Mouse (Mus musculus) lung, embryonic 15.5 days (tissue): ENCODE measurements around the gene Zbtb45. TPM values are rescaled to one million over a fixed set of nuclear protein-coding genes. Genes with fewer than 3 reads are reported as not detected.

Source experiments
- ATAC-seq: fragments of 200-750 bp; cut with Nextera tagmentation; 2 replicates; pipeline ENCODE4 v1.8.0; 2017; ENCODE audit warnings: moderate number of reproducible peaks, borderline replicate concordance; ENCODE audit not compliant: low FRiP score, low TSS enrichment; ENCODE audit errors: extremely low read depth
- H3K27ac ChIP-seq: fragments of 300-500 bp; sonication (generic); 2 replicates; pipeline ENCODE4 v1.5.1; 2015; ENCODE audit warnings: moderate library complexity, mild to moderate bottlenecking, inconsistent platforms
- H3K27me3 ChIP-seq: fragments of 300-500 bp; sonication (generic); 2 replicates; pipeline ENCODE4 v1.6.1; 2015; ENCODE audit warnings: inconsistent platforms
- H3K36me3 ChIP-seq: fragments of 300-500 bp; sonication (generic); 2 replicates; pipeline ENCODE4 v1.6.1; 2015; ENCODE audit warnings: inconsistent platforms
- H3K4me1 ChIP-seq: fragments of 300-500 bp; sonication (generic); 2 replicates; pipeline ENCODE4 v1.6.1; 2015; ENCODE audit warnings: inconsistent platforms
- H3K4me2 ChIP-seq: fragments of 300-500 bp; sonication (generic); 2 replicates; pipeline ENCODE4 v1.6.1; 2015; ENCODE audit warnings: inconsistent platforms, mild to moderate bottlenecking, moderate library complexity
- H3K4me3 ChIP-seq: fragments of 300-500 bp; sonication (generic); 2 replicates; pipeline ENCODE4 v1.5.1; 2015; ENCODE audit warnings: mild to moderate bottlenecking, inconsistent platforms
- H3K9ac ChIP-seq: fragments of 300-500 bp; sonication (generic); 2 replicates; pipeline ENCODE4 v1.6.1; 2015; ENCODE audit warnings: inconsistent platforms
- H3K9me3 ChIP-seq: fragments of 300-500 bp; sonication (generic); 2 replicates; pipeline ENCODE4 v1.6.1; 2016; ENCODE audit warnings: inconsistent platforms
- WGBS: fragments of 180-500 bp; shearing (Covaris S2); methylation state at CpG from one replicate; pipeline ENCODE4 v1.1.7; 2015; 5-methylcytosine and 5-hydroxymethylcytosine counted together
- polyA plus RNA-seq: library from polyadenylated mRNA; unstranded; fragments of >200 nt; fragmentation: Nextera tagmentation; extraction: Ambion mirVana; gene quantifications from 2 replicates; pipeline ENCODE4 v1.2.1, GENCODE M21; 2015

Zbtb45 gene
- polyA plus RNA-seq, 1 experiment from 2014 or later, result 27.8 TPM

DNA sequence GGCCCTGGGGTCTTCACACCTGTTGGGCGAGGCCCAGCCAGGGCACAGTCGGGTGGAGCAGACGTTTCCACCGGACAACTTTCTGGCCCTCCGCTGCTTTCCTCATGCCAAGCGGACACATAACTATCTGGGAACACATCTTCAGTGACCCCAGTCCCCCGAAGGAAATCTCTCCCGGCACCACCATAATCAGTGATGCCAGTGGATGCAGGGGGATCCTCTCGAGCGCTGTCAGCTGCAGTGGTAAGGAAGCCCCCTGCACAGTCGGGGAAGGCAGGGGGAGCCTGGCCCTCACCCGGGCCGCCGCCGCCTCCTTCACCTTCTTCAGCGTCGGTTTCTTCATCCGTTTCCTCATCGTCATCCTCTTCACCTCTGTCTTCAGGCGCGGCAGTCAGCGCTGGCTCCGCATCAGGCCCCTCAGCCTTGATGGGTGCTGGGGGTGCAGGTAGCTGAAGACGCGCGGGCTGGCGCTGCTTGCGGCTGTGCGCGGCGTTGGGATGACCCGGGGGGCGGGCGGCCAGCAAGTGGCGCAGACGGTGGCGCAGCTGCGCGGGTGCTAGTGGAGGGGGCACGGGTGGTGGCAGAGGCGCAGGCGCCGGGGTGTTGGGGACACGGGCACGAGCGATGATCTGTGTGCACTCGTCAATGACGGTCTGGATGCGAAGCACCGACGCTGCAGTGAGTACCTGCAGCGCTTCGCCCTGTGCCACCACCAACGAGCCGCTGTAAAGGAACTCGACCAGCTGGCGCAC is 2.3 kb downstream of the Zbtb45 start:
- Histone ChIP-seq H3K4me2 (no peak overlapping the region), H3K9me3 (no peaks in the 10 kb centered on the region), H3K36me3 (peaks cover 34% of the 10 kb centered on the region), H3K27me3 (no peaks in the 10 kb centered on the region), H3K9ac (no peak overlapping the region), H3K27ac (no peak overlapping the region), H3K4me3 (no peak overlapping the region), H3K4me1 (peaks cover 10% of the 10 kb centered on the region)
- 52% methylated on average over 57 of the region's 57 CpGs for WGBS
- ATAC-seq, result no peak

GRCm38 (mm10) chr7:13006531-13006930 is 3.3 kb downstream of the Zbtb45 start:
- 86% methylated on average over 10 of the region's 10 CpGs for WGBS
- ATAC-seq, result no peak

DNA sequence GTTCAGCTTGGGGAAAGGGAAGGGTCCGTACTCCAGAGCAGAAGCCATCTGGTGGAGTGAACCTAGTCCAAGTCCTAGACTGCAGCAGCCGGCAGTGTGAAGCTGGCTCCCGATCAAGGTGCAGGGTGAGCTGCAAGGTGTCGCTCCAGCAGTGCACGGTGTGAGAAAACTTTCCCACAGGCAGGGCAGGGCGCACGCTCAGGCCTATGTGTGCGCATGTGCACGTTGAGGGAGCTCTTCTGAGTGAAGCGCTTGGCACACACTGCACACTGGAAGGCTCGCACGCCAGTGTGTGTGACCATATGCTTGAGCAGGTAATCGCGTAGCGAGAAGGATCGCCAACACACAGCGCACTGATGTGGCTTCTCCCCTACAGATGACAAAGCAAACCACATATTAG is 3.8 kb downstream of the Zbtb45 start:
- H3K9ac ChIP-seq, result no peak overlapping the region
- no peak overlapping the region for H3K4me3 ChIP-seq
- no peak overlapping the region for H3K27ac ChIP-seq
- WGBS, result 90% methylated on average over 17 of the region's 17 CpGs
- peaks cover 34% of the 10 kb centered on the region for H3K36me3 ChIP-seq
- ATAC-seq, result no peak
- no peak overlapping the region for H3K4me2 ChIP-seq
- peaks cover 10% of the 10 kb centered on the region for H3K4me1 ChIP-seq
- H3K27me3 ChIP-seq, result no peaks in the 10 kb centered on the region
- no peaks in the 10 kb centered on the region for H3K9me3 ChIP-seq

More at GRCm38 (mm10) chr7:13006531-13006930, 3.3 kb downstream of the Zbtb45 start:
- H3K4me1 ChIP-seq, result peaks cover 10% of the 10 kb centered on the region
- H3K4me2 ChIP-seq, result no peak overlapping the region
- H3K9me3 ChIP-seq, result no peaks in the 10 kb centered on the region
- peaks cover 34% of the 10 kb centered on the region for H3K36me3 ChIP-seq
- H3K27me3 ChIP-seq, result no peaks in the 10 kb centered on the region
- H3K9ac ChIP-seq, result no peak overlapping the region
- no peak overlapping the region for H3K4me3 ChIP-seq
- H3K27ac ChIP-seq, result no peak overlapping the region

DNA sequence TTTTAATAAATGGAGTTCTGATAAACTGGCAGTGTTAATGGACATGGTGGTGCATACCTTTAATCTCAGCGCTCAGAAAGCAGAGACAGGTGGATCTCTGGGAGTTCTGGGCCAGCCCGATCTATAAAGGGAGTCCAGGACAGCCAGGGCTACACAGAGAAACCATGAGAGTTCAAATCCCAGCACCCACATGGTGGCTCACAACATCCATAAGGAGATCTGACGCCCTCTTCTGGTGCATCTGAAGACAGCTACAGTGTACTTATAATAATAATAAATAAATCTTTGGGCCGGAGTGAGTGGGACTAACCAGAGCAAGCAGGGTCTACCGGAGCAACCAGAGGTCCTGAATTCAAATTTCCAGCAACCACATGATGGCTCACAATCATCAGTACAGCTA is 6.5 kb downstream of the Zbtb45 start:
- Histone ChIP-seq H3K27ac (no peak overlapping the region), H3K4me1 (peaks cover 2% of the 10 kb centered on the region; the same call in 1 of the 2 replicates), H3K4me2 (no peak overlapping the region), H3K9me3 (no peaks in the 10 kb centered on the region), H3K36me3 (peaks cover 34% of the 10 kb centered on the region), H3K9ac (no peak overlapping the region), H3K27me3 (no peaks in the 10 kb centered on the region), H3K4me3 (no peak overlapping the region)
- 74% methylated on average over 5 of the region's 5 CpGs for WGBS
- ATAC-seq, result no peak

DNA sequence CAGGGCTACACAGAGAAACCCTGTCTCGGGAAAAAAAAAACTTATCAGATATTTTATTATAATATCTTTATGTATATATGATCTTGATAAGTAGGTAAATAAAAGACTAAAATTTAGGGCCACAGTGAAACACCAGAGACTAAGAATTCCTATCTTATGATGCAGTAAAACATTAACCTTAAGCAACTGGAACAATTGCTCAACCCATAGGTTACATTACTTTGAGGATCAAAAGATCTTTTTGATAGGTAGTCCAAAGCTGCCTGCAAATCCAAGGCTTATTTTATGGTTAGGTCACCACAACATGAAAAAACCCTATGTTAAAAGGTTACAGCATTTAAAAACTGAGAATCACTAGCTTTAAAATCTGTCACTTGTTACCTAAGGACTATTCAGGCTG is 8.2 kb downstream of the Zbtb45 start:
- Histone ChIP-seq H3K27ac (no peak overlapping the region), H3K36me3 (peaks cover 19% of the 10 kb centered on the region; the same call in 1 of the 2 replicates), H3K4me1 (no peaks in the 10 kb centered on the region), H3K9me3 (no peaks in the 10 kb centered on the region), H3K9ac (no peak overlapping the region), H3K27me3 (no peaks in the 10 kb centered on the region), H3K4me3 (no peak overlapping the region), H3K4me2 (no peak overlapping the region)
- 42% methylated on average over 1 of the region's 1 CpGs for WGBS
- no peak for ATAC-seq

DNA sequence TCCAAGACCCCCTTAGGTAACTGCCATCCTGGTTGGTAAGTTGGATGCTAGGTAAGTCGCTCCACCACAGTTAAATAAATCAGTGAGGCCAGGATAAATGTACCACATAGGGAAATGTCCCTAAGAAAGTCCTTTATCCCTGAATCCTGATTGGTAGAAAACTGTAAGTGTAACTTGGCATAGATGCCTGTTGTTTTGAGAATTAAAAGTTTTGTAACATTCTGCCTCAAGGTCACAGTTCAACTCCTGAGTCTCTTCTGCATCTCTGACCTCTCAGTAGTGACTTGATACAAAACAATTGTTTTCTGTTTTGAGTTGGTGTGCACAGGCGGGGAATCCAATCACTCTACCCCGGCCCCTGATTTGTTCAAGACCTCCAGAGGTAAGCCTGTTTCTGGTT is 11.0 kb downstream of the Zbtb45 start, which contains the start of gene Trim28:
Gene Trim28, plus strand, starts transcription at position 264 of the 400 bp plus-strand sequence.
- Histone ChIP-seq H3K27me3 (no peaks in the 10 kb centered on the region), H3K9me3 (no peaks in the 10 kb centered on the region), H3K4me1 (no peaks in the 10 kb centered on the region), H3K9ac (no peak within 1 kb of the TSS; the same call in 1 of the 2 replicates), H3K4me2 (no peak within 1 kb of the TSS), H3K36me3 (no peaks in the 10 kb centered on the region), H3K4me3 (no peak within 1 kb of the TSS), H3K27ac (no peak within 1 kb of the TSS)
- 79% methylated on average over 3 of the region's 3 CpGs for WGBS
- no peak for ATAC-seq

GRCm38 (mm10) chr7:12998053-12998452 is 11.8 kb downstream of the Zbtb45 start, which contains the start of gene Slc27a5:
TSS of gene Slc27a5 (minus strand) at chr7:12998192.
- Histone ChIP-seq H3K27ac (no peak within 1 kb of the TSS), H3K4me3 (no peak within 1 kb of the TSS)

DNA sequence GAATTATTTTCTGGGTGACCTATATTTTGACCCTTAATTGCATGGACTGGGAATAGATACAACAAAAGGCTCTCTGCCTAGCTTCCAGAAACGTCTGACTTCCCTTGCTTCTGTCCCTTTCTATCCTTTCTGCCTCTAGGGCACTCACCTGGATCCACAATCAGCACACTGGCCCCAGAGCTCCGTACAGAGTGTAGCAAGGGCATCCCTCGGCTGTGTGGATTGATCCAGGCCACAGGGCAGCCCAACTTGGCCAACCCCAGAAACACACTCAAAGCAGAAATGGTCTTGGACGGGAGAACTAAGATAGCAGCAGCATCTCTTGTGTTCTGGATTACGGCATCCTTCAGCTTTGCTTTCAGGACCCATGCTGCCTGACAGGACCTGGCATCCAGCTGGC is 12.6 kb downstream of the Zbtb45 start:
- H3K4me1 ChIP-seq, result no peaks in the 10 kb centered on the region
- WGBS, result 62% methylated on average over 5 of the region's 5 CpGs
- no peak overlapping the region for H3K9ac ChIP-seq
- H3K4me3 ChIP-seq, result no peak overlapping the region
- no peaks in the 10 kb centered on the region for H3K36me3 ChIP-seq
- no peaks in the 10 kb centered on the region for H3K9me3 ChIP-seq
- H3K4me2 ChIP-seq, result no peak overlapping the region
- no peaks in the 10 kb centered on the region for H3K27me3 ChIP-seq
- no peak overlapping the region for H3K27ac ChIP-seq
- no peak for ATAC-seq

More at GRCm38 (mm10) chr7:12998053-12998452, 11.8 kb downstream of the Zbtb45 start, which contains the start of gene Slc27a5:
- 68% methylated on average over 5 of the region's 5 CpGs for WGBS
- Histone ChIP-seq H3K9me3 (no peaks in the 10 kb centered on the region), H3K4me1 (no peaks in the 10 kb centered on the region), H3K4me2 (no peak within 1 kb of the TSS), H3K27me3 (no peaks in the 10 kb centered on the region), H3K36me3 (no peaks in the 10 kb centered on the region), H3K9ac (no peak within 1 kb of the TSS; the same call in 1 of the 2 replicates)
- ATAC-seq, result no peak

DNA sequence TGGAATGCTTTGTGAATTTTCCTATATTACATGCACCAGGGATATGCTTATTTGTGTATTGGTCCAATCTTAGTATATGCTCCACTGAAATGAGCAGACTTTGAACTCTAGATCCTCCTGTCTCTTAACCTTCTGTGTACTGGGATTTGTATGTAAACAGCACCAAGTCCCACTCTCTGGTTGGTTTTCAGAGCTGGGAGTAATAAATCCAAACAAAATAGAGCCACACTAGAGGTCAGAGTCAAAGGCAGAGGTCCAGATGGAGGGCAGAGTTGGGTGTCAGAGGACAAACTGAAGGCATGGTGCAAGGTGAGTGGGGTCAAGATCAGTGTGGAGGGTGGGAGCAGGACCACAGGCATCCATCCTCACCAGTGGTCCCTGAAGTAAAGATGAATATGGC is 14.0 kb downstream of the Zbtb45 start:
- Histone ChIP-seq H3K27me3 (no peaks in the 10 kb centered on the region), H3K36me3 (no peaks in the 10 kb centered on the region), H3K27ac (no peak overlapping the region), H3K9me3 (no peaks in the 10 kb centered on the region), H3K4me1 (no peaks in the 10 kb centered on the region), H3K4me3 (no peak overlapping the region), H3K9ac (no peak overlapping the region), H3K4me2 (no peak overlapping the region)
- no peak for ATAC-seq

GRCm38 (mm10) chr7:12993148-12993547 is 16.7 kb downstream of the Zbtb45 start:
- Histone ChIP-seq H3K27me3 (no peaks in the 10 kb centered on the region), H3K9me3 (no peaks in the 10 kb centered on the region), H3K9ac (no peak overlapping the region), H3K4me2 (no peak overlapping the region), H3K27ac (no peak overlapping the region), H3K4me3 (no peak overlapping the region), H3K4me1 (no peaks in the 10 kb centered on the region), H3K36me3 (no peaks in the 10 kb centered on the region)
- ATAC-seq, result no peak
- WGBS, result 83% methylated on average over 10 of the region's 10 CpGs

GRCm38 (mm10) chr7:12992222-12992621 is 17.6 kb downstream of the Zbtb45 start:
- H3K9ac ChIP-seq, result no peak overlapping the region
- no peak overlapping the region for H3K4me2 ChIP-seq
- H3K27me3 ChIP-seq, result no peaks in the 10 kb centered on the region
- no peak overlapping the region for H3K4me3 ChIP-seq
- no peaks in the 10 kb centered on the region for H3K4me1 ChIP-seq
- H3K27ac ChIP-seq, result no peak overlapping the region
- 2% methylated on average over 3 of the region's 3 CpGs for WGBS
- no peak for ATAC-seq
- no peaks in the 10 kb centered on the region for H3K9me3 ChIP-seq
- no peaks in the 10 kb centered on the region for H3K36me3 ChIP-seq

DNA sequence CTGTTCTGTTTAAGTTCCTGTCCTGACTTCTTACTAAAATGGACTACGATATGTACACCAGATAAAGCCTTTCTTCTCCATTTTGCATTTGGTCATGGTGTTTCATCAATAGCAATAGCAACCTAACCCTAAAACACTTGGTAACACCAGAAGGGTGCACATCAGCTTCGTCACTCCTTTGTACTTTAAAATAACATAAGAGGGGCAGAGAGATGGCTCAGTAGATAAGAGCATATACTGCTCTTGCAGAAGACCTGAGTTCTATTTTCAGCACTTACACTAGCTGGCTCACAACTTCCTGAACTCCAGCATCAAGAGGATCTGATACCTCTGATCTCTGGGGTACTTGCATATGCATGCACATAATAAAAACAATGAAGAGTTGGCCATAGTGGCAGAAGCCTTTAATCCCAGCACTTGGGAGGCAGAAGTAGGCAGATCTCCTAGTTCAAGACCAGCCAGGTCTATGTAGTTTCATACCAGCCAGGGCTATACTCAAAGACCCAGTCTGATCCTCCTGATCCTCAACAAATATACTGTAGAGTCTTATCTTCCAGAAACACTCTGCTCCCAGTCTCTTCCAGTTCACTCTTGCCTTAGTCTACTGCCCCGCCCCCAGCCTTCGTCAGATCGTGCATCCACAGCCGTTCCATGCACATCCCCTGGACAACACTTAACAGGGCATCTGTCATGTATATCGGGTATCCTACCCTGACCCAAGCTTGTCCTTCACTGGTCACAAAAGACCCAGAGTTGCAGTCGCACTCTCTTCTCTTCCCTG is 22.2 kb downstream of the Zbtb45 start:
- H3K4me2 ChIP-seq, result no peak overlapping the region
- H3K36me3 ChIP-seq, result no peaks in the 10 kb centered on the region
- no peak for ATAC-seq
- no peak overlapping the region for H3K27ac ChIP-seq
- H3K27me3 ChIP-seq, result no peaks in the 10 kb centered on the region
- H3K4me3 ChIP-seq, result no peak overlapping the region
- H3K9ac ChIP-seq, result no peak overlapping the region
- H3K4me1 ChIP-seq, result no peaks in the 10 kb centered on the region
- 76% methylated on average over 8 of the region's 8 CpGs for WGBS
- no peaks in the 10 kb centered on the region for H3K9me3 ChIP-seq
